Mouse (Mus musculus): ENCODE results near the gene Cpb1. TPM values are rescaled to one million over a fixed set of nuclear protein-coding genes. Genes with fewer than 3 reads are reported as not detected.

Cpb1 gene
- polyA plus RNA-seq, 1 experiment from 2014 or later = 0.06 TPM

- Histone ChIP-seq H3K27ac (ENCODE audit: low read length) (no peak overlapping the region), H3K4me1 (ENCODE audit: control insufficient read depth, insufficient read depth, low read length) (no peaks in the 10 kb centered on the region), H3K4me3 (ENCODE audit: low read depth, low read length) (no peak overlapping the region), H3K4me2 (ENCODE audit: low read length) (no peak overlapping the region), H3K27me3 (ENCODE audit: control insufficient read depth, insufficient read depth, low read depth, low read length) (no peaks in the 10 kb centered on the region), H3K9me3 (replicated peaks; ENCODE audit: control insufficient read depth, low read length, poor library complexity, severe bottlenecking) (no peaks in the 10 kb centered on the region), H3K36me3 (ENCODE audit: control insufficient read depth, insufficient read depth, low read length) (no peaks in the 10 kb centered on the region), H3K9ac (ENCODE audit: low read depth, low read length) (no peak overlapping the region)
- 86% methylated on average over 3 of the region's 3 CpGs for whole genome bisulfite sequencing
- ATAC-seq = no peak
These were observed 53.4 kb downstream of the Cpb1 start for GRCm38 (mm10) chr3:20222136-20222535.

GRCm38 (mm10) chr3:20198869-20199268 lies 76.7 kb downstream of the Cpb1 start:
- ATAC-seq = peak; percentile 71

More at GRCm38 (mm10) chr3:20198869-20199268, 76.7 kb downstream of the Cpb1 start:
- Histone ChIP-seq H3K27me3 (ENCODE audit: control insufficient read depth, insufficient read depth, low read depth, low read length) (no peaks in the 10 kb centered on the region), H3K4me1 (ENCODE audit: control insufficient read depth, insufficient read depth, low read length) (no peaks in the 10 kb centered on the region), H3K4me3 (ENCODE audit: low read depth, low read length) (no peak overlapping the region), H3K27ac (ENCODE audit: low read length) (no peak overlapping the region), H3K9ac (ENCODE audit: low read depth, low read length) (no peak overlapping the region), H3K36me3 (ENCODE audit: control insufficient read depth, insufficient read depth, low read length) (no peaks in the 10 kb centered on the region), H3K9me3 (replicated peaks; ENCODE audit: control insufficient read depth, low read length, poor library complexity, severe bottlenecking) (no peaks in the 10 kb centered on the region), H3K4me2 (ENCODE audit: low read length) (no peak overlapping the region)
- 29% methylated on average over 6 of the region's 6 CpGs for WGBS

Small RNA genes lying within 50 kb of the gene (microRNA-seq; reads per million reads assigned to microRNA genes)
- not detected for gene Mir7007

Other genes starting within 250 kb of the Cpb1 start
- gene Hps3, start 240.4 kb downstream of the Cpb1 start, polyA plus RNA-seq (2015; fragmentation: Nextera tagmentation; extraction: Ambion mirVana) = 12.3 and 12.5 TPM in 2 replicates
- gene Hltf, start 217.9 kb downstream of the Cpb1 start, polyA plus RNA-seq (2015; fragmentation: Nextera tagmentation; extraction: Ambion mirVana) = 15.3 and 19.5 TPM in 2 replicates
- gene Gyg, start 120.4 kb downstream of the Cpb1 start, polyA plus RNA-seq (2015; fragmentation: Nextera tagmentation; extraction: Ambion mirVana) = 53.8 and 70.2 TPM in 2 replicates
- gene Cpa3, start 33.6 kb downstream of the Cpb1 start, polyA plus RNA-seq (2015; fragmentation: Nextera tagmentation; extraction: Ambion mirVana) = 0.29 TPM in 1 of 2 replicates, not detected in the other
- 0.40 TPM in 1 of 2 replicates, not detected in the other for gene Agtr1b, start 91.4 kb upstream of the Cpb1 start, polyA plus RNA-seq (2015; fragmentation: Nextera tagmentation; extraction: Ambion mirVana)

Measured in midbrain, embryonic 16.5 days (tissue).